Mouse (Mus musculus) embryo, embryonic 10.5 days (tissue): Measurements from ENCODE around the gene Ddx10.

Source experiments
- DNase-seq: peaks from one replicate; pipeline ENCODE4 v3.0.0-alpha.2; 2015; ENCODE audit warnings: low spot score

The Ddx10 gene

GRCm38 (mm10) chr9:53247953-53248397 lies at the start of gene Ddx10:
Gene Ddx10 (minus strand): TSS chr9:53248053.
- peak; percentile 99 for DNase-seq

- no peak for DNase-seq
Measured at GRCm38 (mm10) chr9:53292833-53293232, 45.0 kb upstream of the Ddx10 start.

- no peak for DNase-seq
Measured at GRCm38 (mm10) chr9:53290006-53290405, 42.2 kb upstream of the Ddx10 start.

GRCm38 (mm10) chr9:53286793-53287192 lies 38.9 kb upstream of the Ddx10 start:
- no peak for DNase-seq

- no peak for DNase-seq
Measured at GRCm38 (mm10) chr9:53278997-53279396, 31.1 kb upstream of the Ddx10 start.

- DNase-seq = no peak
Measured at GRCm38 (mm10) chr9:53276381-53276780, 28.5 kb upstream of the Ddx10 start.

GRCm38 (mm10) chr9:53272714-53273113 lies 24.9 kb upstream of the Ddx10 start:
- DNase-seq = no peak

GRCm38 (mm10) chr9:53272207-53272606 lies 24.4 kb upstream of the Ddx10 start:
- no peak for DNase-seq

- DNase-seq = no peak
Measured at GRCm38 (mm10) chr9:53271281-53272022, 23.6 kb upstream of the Ddx10 start.

- DNase-seq = no peak
Measured at GRCm38 (mm10) chr9:53269466-53269755, 21.6 kb upstream of the Ddx10 start.

- peak; percentile 49 for DNase-seq
Measured at GRCm38 (mm10) chr9:53268731-53269465, 21.0 kb upstream of the Ddx10 start.

GRCm38 (mm10) chr9:53268036-53268435 lies 20.2 kb upstream of the Ddx10 start:
- no peak for DNase-seq

- DNase-seq = no peak
Measured at GRCm38 (mm10) chr9:53265589-53265988, 17.7 kb upstream of the Ddx10 start.

GRCm38 (mm10) chr9:53264387-53264786 lies 16.5 kb upstream of the Ddx10 start:
- DNase-seq = no peak

GRCm38 (mm10) chr9:53258199-53258598 lies 10.3 kb upstream of the Ddx10 start:
- DNase-seq = no peak

- DNase-seq = no peak
Measured at GRCm38 (mm10) chr9:53257772-53258171, 9.9 kb upstream of the Ddx10 start.

GRCm38 (mm10) chr9:53256690-53257305 lies 8.9 kb upstream of the Ddx10 start:
- DNase-seq = no peak

GRCm38 (mm10) chr9:53254368-53254767 lies 6.5 kb upstream of the Ddx10 start:
- peak; percentile 89 for DNase-seq

- peak; percentile 13 for DNase-seq
Measured at GRCm38 (mm10) chr9:53247516-53247915, 337 bp downstream of the Ddx10 start.

- DNase-seq = no peak
Measured at GRCm38 (mm10) chr9:53218181-53218580, 29.7 kb downstream of the Ddx10 start.

- DNase-seq = no peak
Measured at GRCm38 (mm10) chr9:53208283-53208682, 39.6 kb downstream of the Ddx10 start.

- DNase-seq = no peak
Measured at GRCm38 (mm10) chr9:53174590-53174989, 73.3 kb downstream of the Ddx10 start.

- DNase-seq = peak; percentile 17
Measured at GRCm38 (mm10) chr9:53173258-53173657, 74.6 kb downstream of the Ddx10 start.
